Mouse (Mus musculus) midbrain, postnatal 0 days (tissue): ENCODE data around the gene 4933434E20Rik. TPM values are rescaled to one million over a fixed set of nuclear protein-coding genes. Genes with fewer than 3 reads are reported as not detected.
A peak's percentile ranks its signal among the peaks of the same experiment; 100 is the strongest.

ENCODE experiments used
- ATAC-seq: fragments of 200-750 bp; cut with Nextera tagmentation; 2 replicates; pipeline ENCODE4 v1.8.0; 2017; ENCODE audit warnings: moderate number of reproducible peaks, mild to moderate bottlenecking, moderate TSS enrichment, moderate library complexity; ENCODE audit not compliant: low FRiP score
- DNase-seq: peaks from one replicate; pipeline ENCODE4 v3.0.0-alpha.2; 2015; ENCODE audit warnings: low spot score
- H3K27ac ChIP-seq: fragments of 300-500 bp; sonication (generic); 2 replicates; pipeline ENCODE4 v1.5.1; 2014; ENCODE audit warnings: low read depth, mild to moderate bottlenecking, low read length, mixed read lengths
- H3K27me3 ChIP-seq: fragments of 300-500 bp; sonication (generic); 2 replicates; pipeline ENCODE4 v1.6.1; 2014; ENCODE audit warnings: low read length, control low read depth, mixed read lengths; ENCODE audit not compliant: insufficient read depth
- H3K36me3 ChIP-seq: fragments of 300-500 bp; sonication (generic); 2 replicates; pipeline ENCODE4 v1.6.1; 2014; ENCODE audit warnings: low read length, control low read depth, mixed read lengths; ENCODE audit not compliant: insufficient read depth
- H3K4me1 ChIP-seq: fragments of 300-500 bp; sonication (generic); 2 replicates; pipeline ENCODE4 v1.6.1; 2014; ENCODE audit warnings: mild to moderate bottlenecking, control low read depth, antibody characterized with exemption, low read length, mixed read lengths; ENCODE audit not compliant: insufficient read depth
- H3K4me2 ChIP-seq: fragments of 300-500 bp; sonication (generic); 2 replicates; pipeline ENCODE4 v1.6.1; 2014; ENCODE audit warnings: low read depth, mild to moderate bottlenecking, low read length, mixed read lengths; ENCODE audit not compliant: poor library complexity, severe bottlenecking
- H3K4me3 ChIP-seq: fragments of 300-500 bp; sonication (generic); 2 replicates; pipeline ENCODE4 v1.5.1; 2014; ENCODE audit warnings: low read depth, mild to moderate bottlenecking, low read length, moderate library complexity
- H3K9ac ChIP-seq: fragments of 300-500 bp; sonication (generic); replicated peaks from 2 replicates; pipeline ENCODE4 v1.6.1; 2014; ENCODE audit warnings: mild to moderate bottlenecking, low read length, moderate library complexity, mixed read lengths; ENCODE audit not compliant: poor library complexity, severe bottlenecking
- H3K9me3 ChIP-seq: fragments of 300-500 bp; sonication (generic); 2 replicates; pipeline ENCODE4 v1.6.1; 2016; ENCODE audit warnings: low read length, control low read depth
- CTCF ChIP-seq: IDR thresholded peaks from 2 replicates; pipeline ENCODE4 v1.5.1; 2016; ENCODE audit warnings: antibody characterized with exemption, mild to moderate bottlenecking
- WGBS: fragments of 180-500 bp; shearing (Covaris S2); extraction: QIAGEN DNeasy Blood & Tissue Kit; methylation state at CpG from one replicate; pipeline ENCODE4 v1.1.7; 2014; 5-methylcytosine and 5-hydroxymethylcytosine counted together
- polyA plus RNA-seq: library from polyadenylated mRNA; unstranded; fragments of >200 nt; fragmentation: Nextera tagmentation; extraction: Ambion mirVana; gene quantifications from 2 replicates; pipeline ENCODE4 v1.2.1, GENCODE M21; 2015
- total RNA-seq: library from RNA; depleted of rRNA; stranded (reverse); fragments of >200 nt; gene quantifications from 2 replicates; pipeline ENCODE4 v1.2.3, GENCODE M21; 2014

The 4933434E20Rik gene
- total and polyA plus RNA-seq, 2 experiments from 2014 or later, result 111 to 230 TPM

DNA sequence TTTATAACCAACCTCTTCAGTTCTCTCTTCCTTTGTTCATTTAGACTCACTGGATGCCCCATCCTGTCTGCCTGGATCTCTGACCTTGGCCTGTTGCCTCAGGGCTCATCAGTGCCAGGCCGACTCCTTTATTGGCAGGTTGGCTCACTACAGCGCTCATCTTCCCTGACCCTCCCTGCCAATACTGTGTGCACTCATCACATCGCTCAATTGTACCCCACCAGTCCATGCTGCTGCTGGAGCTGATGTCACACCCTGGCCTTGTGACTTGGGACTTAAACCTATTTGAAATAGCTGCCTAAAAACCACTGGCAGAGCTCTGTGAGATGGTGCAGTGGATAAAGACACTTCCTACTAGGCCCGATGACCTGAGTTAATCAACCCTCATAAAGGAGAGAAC is 16.4 kb downstream of the 4933434E20Rik start:
- ATAC-seq, result no peak
- Histone ChIP-seq H3K27me3 (no peaks in the 10 kb centered on the region), H3K4me2 (no peak overlapping the region), H3K9ac (no peak overlapping the region), H3K4me1 (no peaks in the 10 kb centered on the region), H3K27ac (no peak overlapping the region), H3K9me3 (no peaks in the 10 kb centered on the region), H3K4me3 (no peak overlapping the region), H3K36me3 (no peaks in the 10 kb centered on the region; the same call in 1 of the 2 replicates)
- no peak for DNase-seq
- 90% methylated on average over 4 of the region's 4 CpGs for WGBS
- TF ChIP-seq CTCF, result no peak

DNA sequence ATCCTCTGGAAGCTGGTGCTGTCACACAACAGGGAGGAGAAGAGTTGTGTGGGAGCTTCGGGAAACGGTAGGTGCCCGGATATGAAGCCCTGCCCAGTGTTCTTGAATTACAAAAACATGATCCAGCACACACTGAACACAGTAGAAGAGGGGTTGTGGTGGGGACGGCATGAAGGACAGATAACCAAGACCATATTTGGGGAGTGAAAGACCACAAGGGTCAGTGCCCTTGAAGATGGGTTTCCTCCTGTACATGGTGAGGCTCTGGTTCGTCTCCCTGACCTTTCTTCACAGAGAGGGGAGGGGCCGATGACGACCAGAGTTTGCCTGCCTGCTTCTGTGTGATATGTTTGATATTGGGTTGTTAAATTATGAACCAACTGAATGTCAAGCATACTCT is 18.3 kb downstream of the 4933434E20Rik start:
- DNase-seq, result no peak
- Histone ChIP-seq H3K27me3 (no peaks in the 10 kb centered on the region), H3K4me3 (no peak overlapping the region), H3K4me1 (no peaks in the 10 kb centered on the region), H3K9me3 (no peaks in the 10 kb centered on the region), H3K4me2 (no peak overlapping the region), H3K36me3 (no peaks in the 10 kb centered on the region), H3K27ac (no peak overlapping the region), H3K9ac (no peak overlapping the region)
- ATAC-seq, result no peak
- 74% methylated on average over 7 of the region's 7 CpGs for WGBS
- no peak for TF ChIP-seq CTCF

DNA sequence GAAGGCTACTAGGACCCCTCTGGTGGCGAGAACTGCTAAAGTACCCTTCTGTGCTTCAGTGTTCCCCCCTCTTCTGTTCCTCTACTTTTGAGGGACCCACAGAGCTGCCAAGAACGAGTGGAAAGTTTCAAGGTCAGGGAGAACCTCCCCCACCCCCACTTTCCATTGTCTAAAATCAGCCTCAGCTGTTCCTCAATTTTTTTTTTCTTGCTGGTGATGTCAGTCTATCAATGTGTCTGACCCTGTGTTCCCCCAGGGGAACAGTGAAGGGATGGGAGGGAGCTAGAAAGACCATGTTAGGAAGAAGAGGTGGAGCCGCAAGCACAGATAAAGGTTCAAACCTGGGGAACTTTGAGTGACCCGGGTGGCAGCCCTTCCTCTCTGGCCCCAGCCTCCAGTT is 20.9 kb downstream of the 4933434E20Rik start, which contains the start of gene Tpm3:
Gene Tpm3, plus strand, starts transcription at position 356 of the 400 bp plus-strand sequence.
- Histone ChIP-seq H3K4me1 (no peaks in the 10 kb centered on the region), H3K4me3 (no peak within 1 kb of the TSS), H3K27me3 (no peaks in the 10 kb centered on the region), H3K9ac (no peak within 1 kb of the TSS), H3K4me2 (no peak within 1 kb of the TSS), H3K36me3 (no peaks in the 10 kb centered on the region), H3K27ac (no peak within 1 kb of the TSS), H3K9me3 (no peaks in the 10 kb centered on the region)
- no peak for TF ChIP-seq CTCF
- 73% methylated on average over 4 of the region's 4 CpGs for WGBS
- no peak for ATAC-seq
- no peak for DNase-seq

DNA sequence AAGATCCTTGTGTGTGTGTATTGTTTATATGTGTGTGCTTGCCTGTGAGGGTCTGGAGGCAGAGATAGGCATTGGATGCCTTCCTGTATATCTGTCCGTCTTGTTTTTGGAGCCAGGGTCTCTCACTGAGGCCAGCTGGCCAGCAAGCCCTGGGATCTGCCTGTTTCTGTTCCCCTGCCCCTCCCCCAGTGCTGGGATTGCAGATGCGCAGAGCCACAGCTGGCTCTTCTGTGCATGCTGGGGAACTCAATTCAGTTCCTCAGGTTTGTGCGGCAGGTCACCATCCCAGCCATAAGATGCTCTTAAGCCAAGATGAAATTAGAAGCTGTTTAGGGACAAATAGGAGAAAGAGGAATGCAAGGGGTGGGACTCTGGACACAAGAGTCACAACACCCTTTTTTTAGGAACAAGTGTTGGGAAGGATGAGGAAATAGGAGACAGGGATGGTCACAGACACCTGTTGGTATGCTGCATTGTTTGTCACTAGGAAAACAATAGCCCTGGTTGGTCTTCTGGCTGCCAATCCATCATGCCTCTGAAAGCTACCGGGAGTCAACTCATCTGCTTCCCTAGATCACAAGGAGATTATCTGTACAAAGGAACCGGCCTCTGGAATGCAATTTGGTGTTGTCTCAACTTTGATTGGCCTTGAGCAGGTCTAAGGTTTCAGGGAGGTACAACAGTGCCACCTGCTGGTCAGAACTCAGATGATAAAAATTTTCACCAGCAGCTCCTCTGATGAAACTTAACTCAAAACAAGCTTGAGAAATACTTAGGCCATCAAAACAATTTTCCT is 25.7 kb downstream of the 4933434E20Rik start:
- Histone ChIP-seq H3K27me3 (no peaks in the 10 kb centered on the region), H3K4me1 (peaks cover 7% of the 10 kb centered on the region), H3K36me3 (no peaks in the 10 kb centered on the region), H3K4me2 (no peak overlapping the region; the same call in 1 of the 2 replicates), H3K4me3 (no peak overlapping the region), H3K9ac (no peak overlapping the region), H3K27ac (no peak overlapping the region), H3K9me3 (no peaks in the 10 kb centered on the region)
- peak; percentile 90 for TF ChIP-seq CTCF
- ATAC-seq (no peak), DNase-seq (peak; percentile 87)
- 8% methylated on average over 5 of the region's 5 CpGs for WGBS

DNA sequence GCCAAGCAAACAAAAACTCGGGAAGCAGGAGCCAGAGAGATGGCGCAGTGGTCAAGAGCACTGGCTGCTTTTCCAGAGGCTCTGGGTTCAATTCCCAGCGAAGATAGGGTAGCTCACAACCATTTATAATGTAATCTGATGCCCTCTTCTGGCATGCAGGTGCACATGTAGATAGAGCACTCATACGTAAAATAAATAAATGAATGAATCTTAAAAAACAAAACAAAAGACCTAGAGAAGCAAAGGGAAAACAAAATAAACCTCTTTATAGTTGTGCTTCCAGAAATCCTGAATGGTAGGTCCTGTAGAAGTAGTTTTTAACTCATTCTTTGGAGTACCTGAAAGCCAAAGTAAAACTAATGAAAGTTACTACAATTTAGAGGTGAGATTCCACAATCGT is 26.8 kb downstream of the 4933434E20Rik start:
- no peak overlapping the region for H3K27ac ChIP-seq
- H3K4me1 ChIP-seq, result peaks cover 9% of the 10 kb centered on the region
- no peak overlapping the region for H3K9ac ChIP-seq
- peak; percentile 12 for TF ChIP-seq CTCF
- no peaks in the 10 kb centered on the region for H3K36me3 ChIP-seq
- no peaks in the 10 kb centered on the region for H3K9me3 ChIP-seq
- H3K4me3 ChIP-seq, result no peak overlapping the region
- no peak overlapping the region for H3K4me2 ChIP-seq
- ATAC-seq, result no peak
- no peak for DNase-seq
- WGBS, result 58% methylated on average over 5 of the region's 5 CpGs
- H3K27me3 ChIP-seq, result no peaks in the 10 kb centered on the region

DNA sequence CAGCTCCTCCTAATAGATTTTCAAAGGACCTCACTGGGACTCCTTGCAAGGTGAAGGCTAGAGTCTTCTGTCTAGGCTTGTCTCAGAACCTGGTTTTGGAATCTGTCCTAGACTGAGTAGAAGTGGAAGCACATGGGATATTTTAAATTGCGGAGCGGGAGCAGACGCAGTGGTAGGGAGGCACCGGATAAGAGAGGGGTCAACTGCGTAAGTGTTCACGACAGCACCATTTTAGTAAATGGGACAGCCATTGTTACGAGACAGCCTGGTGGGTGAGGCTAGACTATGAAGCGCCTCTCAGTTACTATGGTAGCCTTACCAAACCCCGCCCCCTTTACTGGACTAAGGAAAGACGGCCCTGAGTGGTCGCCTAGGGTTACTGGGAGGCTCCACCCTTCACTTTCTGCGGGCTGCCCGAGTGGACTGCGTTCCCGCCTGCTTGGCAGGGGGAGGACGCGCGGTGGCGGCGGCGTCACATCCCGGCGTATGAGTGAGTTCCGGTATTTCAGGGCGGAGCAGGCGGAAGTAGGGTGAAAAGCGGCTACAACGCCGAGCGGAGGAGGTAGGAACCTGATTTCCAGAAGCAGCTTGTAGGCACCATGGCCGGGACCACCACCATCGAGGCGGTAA is 27.8 kb downstream of the 4933434E20Rik start:
- 1% methylated on average over 31 of the region's 33 CpGs for WGBS

More for the DNA sequence above, 27.8 kb downstream of the 4933434E20Rik start:
- peak overlapping the region; percentile 92 for H3K9ac ChIP-seq
- H3K36me3 ChIP-seq, result no peaks in the 10 kb centered on the region
- peak overlapping the region; percentile 88 for H3K4me3 ChIP-seq
- peak overlapping the region; percentile 90 for H3K27ac ChIP-seq
- H3K9me3 ChIP-seq, result no peaks in the 10 kb centered on the region
- peak overlapping the region; percentile 81 for H3K4me2 ChIP-seq
- ATAC-seq, result peak; percentile 94
- no peaks in the 10 kb centered on the region for H3K27me3 ChIP-seq
- peaks cover 18% of the 10 kb centered on the region for H3K4me1 ChIP-seq
- DNase-seq, result peak; percentile 96
- TF ChIP-seq CTCF, result peak; percentile 32
